Mouse (Mus musculus) ES-E14 (cell line): Measurements from ENCODE around the gene Etv5. TPM values are rescaled to one million over a fixed set of nuclear protein-coding genes. Genes with fewer than 3 reads are reported as not detected.

ENCODE experiments used
- DNase-seq: peaks from one replicate; pipeline ENCODE4 v3.0.0-alpha.2; 2013; ENCODE audit warnings: low read depth, low spot score
- H3K27ac ChIP-seq: 2 replicates; pipeline ENCODE4 v1.5.1; 2012; ENCODE audit warnings: low read depth, mild to moderate bottlenecking, low read length, moderate library complexity, mixed read lengths; ENCODE audit not compliant: poor library complexity, insufficient read depth, severe bottlenecking
- H3K36me3 ChIP-seq: 2 replicates; pipeline ENCODE4 v1.6.1; 2012; ENCODE audit warnings: mild to moderate bottlenecking, low read length, moderate library complexity, mixed read lengths; ENCODE audit not compliant: control insufficient read depth, poor library complexity, insufficient read depth, severe bottlenecking
- H3K4me1 ChIP-seq, 2 experiments: fragments of 150-350 bp in 1 of 2; sonication (generic) in 1 of 2; 2 replicates each; pipeline ENCODE4 v1.6.1; 2012; ENCODE audit warnings: low read length in 2 of 2, mild to moderate bottlenecking in 1 of 2, mixed read lengths in 1 of 2; ENCODE audit not compliant: control insufficient read depth in 2 of 2, insufficient read depth in 2 of 2, poor library complexity in 1 of 2
- H3K4me3 ChIP-seq, 2 experiments: fragments of 150-350 bp in 1 of 2; sonication (generic) in 1 of 2; 2 replicates each; pipeline ENCODE4 v1.5.1; 2012; ENCODE audit warnings: low read length in 2 of 2, low read depth in 1 of 2, mild to moderate bottlenecking in 1 of 2, mixed read lengths in 1 of 2; ENCODE audit not compliant: insufficient read depth in 1 of 2, poor library complexity in 1 of 2, severe bottlenecking in 1 of 2
- H3K9ac ChIP-seq: 2 replicates; pipeline ENCODE4 v1.6.1; 2012; ENCODE audit warnings: low read depth, mild to moderate bottlenecking, low read length, mixed read lengths; ENCODE audit not compliant: poor library complexity, insufficient read depth, severe bottlenecking
- H3K9me3 ChIP-seq: fragments of 150-350 bp; sonication (generic); 2 replicates; pipeline ENCODE4 v1.6.1; 2012; ENCODE audit warnings: low read depth, mild to moderate bottlenecking, low read length; ENCODE audit not compliant: control insufficient read depth, insufficient read depth
- CHD2 ChIP-seq: IDR thresholded peaks from 2 replicates; pipeline ENCODE4 v1.6.1; 2014; ENCODE audit warnings: mild to moderate bottlenecking, low read depth, low read length, inconsistent platforms
- HCFC1 ChIP-seq: IDR thresholded peaks from 2 replicates; pipeline ENCODE4 v1.6.1; 2012; ENCODE audit warnings: low read length, inconsistent platforms, borderline replicate concordance; ENCODE audit not compliant: insufficient read depth
- MAFK ChIP-seq: IDR thresholded peaks from 2 replicates; pipeline ENCODE4 v1.6.1; 2014; ENCODE audit warnings: mild to moderate bottlenecking, low read depth, low read length, inconsistent platforms; ENCODE audit not compliant: insufficient read depth
- ZC3H11A ChIP-seq: IDR thresholded peaks from 2 replicates; pipeline ENCODE4 v1.6.1; 2012; ENCODE audit warnings: low read depth, mild to moderate bottlenecking, inconsistent platforms, low read length, borderline replicate concordance
- ZNF384 ChIP-seq: IDR thresholded peaks from 2 replicates; pipeline ENCODE4 v1.6.1; 2012; ENCODE audit warnings: low read depth, low read length, inconsistent platforms
- in situ Hi-C, 2 experiments: fragments of 600-800 bp; cut with MboI; formaldehyde crosslinking; loops; one replicate each; pipeline ENCODE4 v1.15.1; 2025; ENCODE audit warnings: low sequenced_read_pairs in 2 of 2, inconsistent platforms in 1 of 2; ENCODE audit not compliant: unreplicated experiment in 2 of 2
- total RNA-seq: library from RNA; depleted of rRNA; stranded (reverse); fragments of 300-350 nt; gene quantifications from 2 replicates; pipeline ENCODE4 v1.2.3, GENCODE M21; 2012

The Etv5 gene
- total RNA-seq, 1 experiment = 136 TPM

DNA sequence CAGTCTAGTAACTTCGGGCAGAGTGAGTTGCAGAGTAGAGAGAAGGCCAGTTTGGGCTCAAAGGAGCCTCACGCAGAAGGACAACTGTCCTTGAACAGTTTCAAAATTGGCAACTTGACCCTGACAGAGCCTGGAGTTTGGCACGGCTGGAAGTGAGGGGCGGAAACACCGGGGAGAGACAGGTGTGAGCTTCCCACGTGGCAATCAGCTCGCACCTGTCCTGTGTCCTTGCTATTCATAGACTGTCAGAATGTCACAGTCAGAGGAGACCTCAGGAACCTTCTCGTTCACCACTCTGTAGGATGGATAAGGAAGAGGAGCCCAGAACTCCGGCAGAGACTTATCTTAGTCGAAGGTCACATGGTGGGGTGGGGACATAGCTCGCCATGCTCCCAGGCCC lies 29.9 kb upstream of the Etv5 start:
- Histone ChIP-seq H3K27ac (no peak overlapping the region), H3K4me1 (peaks cover 2% of the 10 kb centered on the region in 2 experiments; a peak in 1 of 4 replicates), H3K9me3 (no peaks in the 10 kb centered on the region), H3K9ac (no peak overlapping the region), H3K4me3 (no peak overlapping the region), H3K36me3 (no peaks in the 10 kb centered on the region)
- in situ Hi-C loops = no loop called here
- TF ChIP-seq HCFC1 (no peak), ZNF384 (no peak)
- DNase-seq = no peak

DNA sequence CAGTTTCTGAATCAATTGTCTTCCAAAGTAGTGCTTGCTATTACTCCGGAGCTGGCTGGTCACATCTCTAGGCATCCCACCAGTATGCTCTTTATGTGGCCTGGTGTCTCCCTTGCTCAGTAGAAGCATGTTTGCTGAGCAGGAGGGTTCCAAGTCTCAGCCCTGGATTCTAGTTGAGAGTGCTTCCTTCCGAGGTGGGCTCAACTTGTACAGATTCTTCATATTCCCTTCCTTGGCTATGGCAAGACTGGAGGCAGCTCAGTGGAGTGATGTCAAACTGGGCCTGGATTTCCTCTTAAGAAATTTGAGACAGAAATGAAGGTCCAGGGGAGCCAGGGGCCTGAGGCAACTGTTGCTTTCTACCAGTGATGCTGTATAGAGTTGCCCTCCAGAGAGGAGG lies 27.6 kb upstream of the Etv5 start:
- TF ChIP-seq MAFK (no peak), ZC3H11A (no peak), HCFC1 (no peak), CHD2 (no peak), ZNF384 (no peak)
- in situ Hi-C loops = no loop called here
- Histone ChIP-seq H3K9me3 (no peaks in the 10 kb centered on the region), H3K4me3 (no peak overlapping the region), H3K36me3 (no peaks in the 10 kb centered on the region), H3K9ac (no peak overlapping the region), H3K27ac (no peak overlapping the region), H3K4me1 (peaks cover 2% of the 10 kb centered on the region in 2 experiments; a peak in 1 of 4 replicates)
- DNase-seq = no peak

DNA sequence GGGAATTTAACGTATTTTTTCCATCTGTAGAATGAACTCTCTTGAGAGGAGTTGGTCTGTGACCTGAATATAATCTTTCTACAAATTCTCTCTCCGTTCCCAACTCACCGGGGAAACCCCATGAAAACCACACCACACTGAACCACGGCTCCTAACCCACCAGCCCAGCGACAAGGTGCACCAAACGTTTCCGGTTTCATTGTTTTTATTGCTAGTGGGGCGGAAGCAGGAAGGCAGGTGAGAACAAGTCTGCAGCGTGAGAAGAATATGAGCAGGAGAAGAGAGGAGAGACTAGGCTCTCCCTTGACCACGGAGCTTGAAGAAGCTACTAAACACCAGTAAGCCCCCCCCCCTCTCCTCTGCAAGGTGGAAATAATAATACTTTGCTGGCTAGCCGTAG lies 26.9 kb upstream of the Etv5 start:
- in situ Hi-C loops = no loop called here

DNA sequence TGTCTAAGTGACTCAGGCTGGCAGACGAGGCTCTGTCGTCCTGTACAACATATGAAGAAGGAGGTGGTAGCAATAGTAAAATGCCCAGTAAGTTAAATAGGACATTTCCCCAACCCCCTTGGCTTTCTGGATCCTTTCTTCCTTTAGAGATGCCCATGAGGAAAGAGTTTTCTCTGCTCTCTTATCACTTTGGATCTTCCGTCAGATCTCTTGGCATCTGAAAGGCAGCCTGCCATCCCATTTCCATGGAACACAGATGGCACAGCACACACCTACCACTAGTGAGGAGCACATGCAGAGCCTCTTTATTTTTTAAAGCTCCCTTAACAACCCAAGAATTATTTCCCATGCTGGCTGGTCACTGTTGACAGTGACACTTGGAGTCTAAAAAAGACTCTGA lies 22.7 kb upstream of the Etv5 start:
- Histone ChIP-seq H3K4me1 (peaks cover 0 to 2% of the 10 kb centered on the region in 2 experiments; a peak in 1 of 4 replicates), H3K9ac (no peak overlapping the region), H3K36me3 (no peaks in the 10 kb centered on the region), H3K9me3 (no peaks in the 10 kb centered on the region), H3K27ac (no peak overlapping the region), H3K4me3 (no peak overlapping the region)
- DNase-seq = no peak
- in situ Hi-C loops = no loop called here
- TF ChIP-seq CHD2 (no peak), ZC3H11A (no peak), MAFK (no peak), ZNF384 (no peak), HCFC1 (no peak)

More for the DNA sequence above, 26.9 kb upstream of the Etv5 start:
- no peak for DNase-seq
- no peak overlapping the region for H3K9ac ChIP-seq
- H3K36me3 ChIP-seq = no peaks in the 10 kb centered on the region
- H3K27ac ChIP-seq = no peak overlapping the region
- 0 out of 4 replicates have a peak, but pooled peaks cover 0 to 2% of the 10 kb centered on the region in 2 experiments for H3K4me1 ChIP-seq
- no peak overlapping the region for H3K4me3 ChIP-seq
- no peaks in the 10 kb centered on the region for H3K9me3 ChIP-seq
- TF ChIP-seq ZC3H11A (no peak), MAFK (no peak), CHD2 (no peak), HCFC1 (no peak), ZNF384 (no peak)

DNA sequence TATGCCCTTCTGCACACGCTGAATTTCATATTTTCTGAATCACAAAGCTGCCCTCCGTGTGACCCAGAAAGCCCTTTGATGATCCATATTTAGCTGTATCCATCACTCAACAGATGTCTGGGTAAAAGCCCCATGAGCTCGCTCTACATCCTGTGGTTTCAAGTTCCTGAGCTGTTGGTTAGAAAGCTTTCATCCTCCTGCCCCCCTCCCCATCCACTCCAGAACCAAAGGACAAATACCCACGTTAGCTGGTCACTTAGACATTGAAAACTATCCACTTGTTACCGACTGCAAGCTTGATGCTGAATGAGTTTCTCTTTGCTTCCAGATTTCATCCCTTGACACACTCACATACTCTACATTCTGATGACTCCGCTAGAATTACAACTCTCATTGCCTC lies 22.2 kb upstream of the Etv5 start:
- no peak for DNase-seq
- Histone ChIP-seq H3K36me3 (no peaks in the 10 kb centered on the region), H3K9ac (no peak overlapping the region), H3K9me3 (no peaks in the 10 kb centered on the region), H3K4me3 (no peak overlapping the region), H3K27ac (no peak overlapping the region), H3K4me1 (peaks cover 0 to 4% of the 10 kb centered on the region in 2 experiments; a peak in 2 of 4 replicates)
- TF ChIP-seq ZNF384 (no peak), ZC3H11A (no peak)
- in situ Hi-C loops = no loop called here
